Comparison of ENCODE assay signal across 8 mouse cellular contexts in the genomic region with DNA sequence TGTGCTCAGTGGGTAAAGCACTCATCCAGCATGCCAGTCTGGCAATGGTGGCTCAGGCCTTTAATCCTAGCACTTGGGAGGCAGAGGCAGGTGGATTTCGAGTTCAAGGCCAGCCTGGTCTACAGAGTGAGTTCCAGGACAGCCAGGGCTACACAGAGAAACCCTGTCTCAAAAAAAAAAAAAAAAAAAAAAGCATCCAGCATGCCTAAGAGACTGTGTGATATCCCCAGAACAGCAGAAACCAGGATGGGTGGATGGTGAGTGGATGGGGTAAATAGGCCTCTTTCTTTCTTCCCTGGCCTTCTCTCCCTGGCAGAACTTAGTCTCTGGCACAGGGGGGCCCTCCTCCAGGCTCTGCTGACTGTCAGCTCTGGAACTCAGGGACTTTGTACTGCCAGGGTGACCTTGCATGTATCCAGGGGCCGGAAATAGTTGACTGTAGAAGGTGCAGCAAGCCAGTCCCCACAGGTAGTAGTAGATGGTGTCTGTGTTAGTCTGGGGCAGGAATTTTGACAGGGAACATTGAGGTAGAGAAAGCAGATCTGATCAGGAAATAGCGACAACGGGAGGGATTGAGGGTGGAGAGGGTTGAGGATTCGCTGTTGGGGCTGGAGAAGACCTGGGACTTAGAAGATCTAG. TPM values are rescaled to one million over a fixed set of nuclear protein-coding genes. Genes with fewer than 3 reads are reported as not detected.
DNase-seq lines count a peak whose midpoint lies in the region; ATAC-seq lines count a peak whose summit lies in the region.

No protein-coding gene starts in this region.

- H3K4me2 ChIP-seq in kidney, embryonic 15.5 days: peak overlapping the region; percentile 80
- peak overlapping the region; percentile 72 for H3K4me2 ChIP-seq in midbrain, embryonic 15.5 days

- peak overlapping the region; percentile 67 for H3K4me3 ChIP-seq in kidney, embryonic 15.5 days (replicated peaks)
- H3K4me3 ChIP-seq in midbrain, embryonic 15.5 days: peak overlapping the region; percentile 40

- ATAC-seq in kidney, embryonic 15.5 days (replicated peaks; ENCODE audit: low FRiP score): peak; percentile 29
- ATAC-seq in midbrain, embryonic 15.5 days (replicated peaks): peak; percentile 3; the same call in 1 of the 2 replicates

- H3K27me3 ChIP-seq in kidney, embryonic 15.5 days: no peaks in the 10 kb centered on the region
- H3K27me3 ChIP-seq in midbrain, embryonic 15.5 days (replicated peaks): no peaks in the 10 kb centered on the region

- H3K9ac ChIP-seq in kidney, embryonic 15.5 days: peak overlapping the region; percentile 82
- peak overlapping the region; percentile 52 for H3K9ac ChIP-seq in midbrain, embryonic 15.5 days

- H3K27ac ChIP-seq in kidney, embryonic 15.5 days: peak overlapping the region; percentile 94
- H3K27ac ChIP-seq in midbrain, embryonic 15.5 days: no peak overlapping the region

- DNase-seq in cerebellum, adult 9-11 months: peak; percentile 47
- no peak for DNase-seq in cerebellum, postnatal 4 days (ENCODE audit: low spot score in 2 of 2)
- DNase-seq in NIH3T3 (ENCODE audit: low read depth): peak; percentile 48
- peak; percentile 62 to 66 for DNase-seq in heart, adult 9 months (ENCODE audit: low spot score in 2 of 2)
- DNase-seq in layer of hippocampus, adult 8-10 months (ENCODE audit: low spot score in 2 of 2): no peak
- DNase-seq in frontal cortex, adult 2 months (ENCODE audit: extremely low spot score in 1 of 2, low spot score in 1 of 2): no peak

- H3K9me3 ChIP-seq in kidney, embryonic 15.5 days (replicated peaks): no peaks in the 10 kb centered on the region
- H3K9me3 ChIP-seq in midbrain, embryonic 15.5 days: no peaks in the 10 kb centered on the region

- WGBS in kidney, embryonic 15.5 days: 26% methylated on average over 5 of the region's 5 CpGs
- 30% methylated on average over 5 of the region's 5 CpGs for WGBS in midbrain, embryonic 15.5 days

- H3K4me1 ChIP-seq in kidney, embryonic 15.5 days: peaks cover 37% of the 10 kb centered on the region
- peaks cover 14% of the 10 kb centered on the region for H3K4me1 ChIP-seq in midbrain, embryonic 15.5 days

- peaks cover 40% of the 10 kb centered on the region for H3K36me3 ChIP-seq in kidney, embryonic 15.5 days
- H3K36me3 ChIP-seq in midbrain, embryonic 15.5 days (replicated peaks): no peaks in the 10 kb centered on the region

RNA-seq across cellular contexts. Expression of a gene that starts 0.6 kb away (rescaled TPM):
- 6.0 and 6.2 TPM in 2 replicates for polyA plus RNA-seq in kidney, embryonic 15.5 days (2015; fragmentation: Nextera tagmentation; extraction: Ambion mirVana)
- polyA plus RNA-seq in midbrain, embryonic 15.5 days (2015; fragmentation: Nextera tagmentation; extraction: Ambion mirVana): 1.2 and 1.5 TPM in 2 replicates
- 1 to 10 TPM; 6.8 to 8.8 (median 7.8) TPM for total RNA-seq in layer of hippocampus, adult 8-10 months (2022)
- polyA plus RNA-seq in frontal cortex, adult 2 months (2012; rRNA removed): 4.5 and 5.0 TPM in 2 replicates

RNA-seq across cellular contexts. Expression of a gene that starts 16.7 kb away (rescaled TPM):
- 68.9 and 77.4 TPM in 2 replicates for polyA plus RNA-seq in kidney, embryonic 15.5 days (2015; fragmentation: Nextera tagmentation; extraction: Ambion mirVana)
- polyA plus RNA-seq in midbrain, embryonic 15.5 days (2015; fragmentation: Nextera tagmentation; extraction: Ambion mirVana): 12.0 and 13.3 TPM in 2 replicates
- 10 to 100 TPM; 13.2 to 22.6 (median 19.6) TPM for total RNA-seq in layer of hippocampus, adult 8-10 months (2022)
- polyA plus RNA-seq in frontal cortex, adult 2 months (2012; rRNA removed): 10.8 and 11.2 TPM in 2 replicates

RNA-seq across cellular contexts. Expression of a gene that starts 19.4 kb away (rescaled TPM):
- polyA plus RNA-seq in kidney, embryonic 15.5 days (2015; fragmentation: Nextera tagmentation; extraction: Ambion mirVana): 13.1 TPM in 2 replicates
- 20.1 and 20.5 TPM in 2 replicates for polyA plus RNA-seq in midbrain, embryonic 15.5 days (2015; fragmentation: Nextera tagmentation; extraction: Ambion mirVana)
- 10 to 100 TPM; 32.7 to 36.0 (median 35.1) TPM for total RNA-seq in layer of hippocampus, adult 8-10 months (2022)
- 23.7 and 24.1 TPM in 2 replicates for polyA plus RNA-seq in frontal cortex, adult 2 months (2012; rRNA removed)

RNA-seq across cellular contexts. Expression of a gene that starts 24.1 kb away (rescaled TPM):
- polyA plus RNA-seq in kidney, embryonic 15.5 days (2015; fragmentation: Nextera tagmentation; extraction: Ambion mirVana): 0.31 TPM in 1 of 2 replicates, not detected in the other
- not detected in 2 replicates for polyA plus RNA-seq in midbrain, embryonic 15.5 days (2015; fragmentation: Nextera tagmentation; extraction: Ambion mirVana)
- total RNA-seq in layer of hippocampus, adult 8-10 months (2022): not detected
- not detected in 2 replicates for polyA plus RNA-seq in frontal cortex, adult 2 months (2012; rRNA removed)

RNA-seq across cellular contexts. Expression of a gene that starts 27.2 kb away (rescaled TPM):
- 162 and 175 TPM in 2 replicates for polyA plus RNA-seq in kidney, embryonic 15.5 days (2015; fragmentation: Nextera tagmentation; extraction: Ambion mirVana)
- 19.2 and 20.8 TPM in 2 replicates for polyA plus RNA-seq in midbrain, embryonic 15.5 days (2015; fragmentation: Nextera tagmentation; extraction: Ambion mirVana)
- 1 to 10 TPM in 3 of 4 experiments, under 1 TPM in 1; 0.77 to 2.5 (median 1.6) TPM for total RNA-seq in layer of hippocampus, adult 8-10 months (2022)
- 1.8 and 2.1 TPM in 2 replicates for polyA plus RNA-seq in frontal cortex, adult 2 months (2012; rRNA removed)

Comparison
In these comparisons a context has a peak if more than half of its experiments do, and no peak if none do; other contexts are left out.
1. DNase-seq: peak in cerebellum, adult 9-11 months (single experiment), NIH3T3 (single experiment) and heart, adult 9 months (2 of 2); none in cerebellum, postnatal 4 days (0 of 2), layer of hippocampus, adult 8-10 months (0 of 2) and frontal cortex, adult 2 months (0 of 2).